Comparison of ENCODE assay signal across 10 mouse cellular contexts in the genomic region with DNA sequence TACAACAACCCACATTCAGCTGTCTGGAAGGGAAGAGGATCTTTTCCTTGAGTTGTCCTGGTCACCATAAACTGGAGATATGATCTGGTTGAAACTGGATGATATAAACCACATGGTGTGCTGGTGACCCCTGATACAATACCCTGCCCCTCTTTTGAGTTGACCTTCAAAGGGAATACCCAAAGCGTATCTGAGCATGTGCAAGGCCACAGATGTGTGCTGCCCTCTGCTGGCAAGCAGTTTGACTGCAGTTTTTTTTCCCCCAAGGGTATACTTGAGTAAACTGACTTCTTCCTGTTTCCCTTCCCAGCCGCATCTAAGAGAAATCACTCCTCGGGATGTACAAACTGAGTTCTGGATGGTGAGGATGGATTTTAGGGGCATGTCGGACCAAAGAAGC. TPM values are rescaled to one million over a fixed set of nuclear protein-coding genes. Genes with fewer than 3 reads are reported as not detected.
DNase-seq lines count a peak whose midpoint lies in the region; ATAC-seq lines count a peak whose summit lies in the region.
"Had no signal": no experiment of that assay in that cellular context is flagged by ENCODE, and none has a peak within 500 bp of the region (broad histone marks: within the 10 kb centered on the region; RNA-seq: fewer than 3 reads in every experiment).

No protein-coding gene starts in this region.

- H3K9ac ChIP-seq in hindbrain, embryonic 12.5 days = no peak overlapping the region
- H3K9ac ChIP-seq in intestine, embryonic 15.5 days = no peak overlapping the region
- H3K9ac ChIP-seq: neural tube, embryonic 13.5 days had no signal

- no peaks in the 10 kb centered on the region; the same call in 1 of the 2 replicates for H3K4me1 ChIP-seq in hindbrain, embryonic 10.5 days (replicated peaks)
- peaks cover 2% of the 10 kb centered on the region; the same call in 1 of the 2 replicates for H3K4me1 ChIP-seq in hindbrain, embryonic 12.5 days
- no peaks in the 10 kb centered on the region for H3K4me1 ChIP-seq in intestine, embryonic 15.5 days (replicated peaks)

- intact Hi-C loops in left cerebral cortex, postnatal 10 days (cut with DNase I) = loop anchor here (5.0 to 10.0 kb wide), 2 partner anchors 348 to 520 kb away; no protein-coding TSS in a partner anchor

- no peak overlapping the region for H3K27ac ChIP-seq in hindbrain, embryonic 10.5 days
- H3K27ac ChIP-seq in hindbrain, embryonic 12.5 days = no peak overlapping the region
- H3K27ac ChIP-seq in intestine, embryonic 15.5 days = no peak overlapping the region
- H3K27ac ChIP-seq: neural tube, embryonic 13.5 days had no signal

- H3K9me3 ChIP-seq in hindbrain, embryonic 10.5 days = no peaks in the 10 kb centered on the region
- H3K9me3 ChIP-seq in hindbrain, embryonic 12.5 days (replicated peaks) = no peaks in the 10 kb centered on the region
- H3K9me3 ChIP-seq in intestine, embryonic 15.5 days = no peaks in the 10 kb centered on the region
- H3K9me3 ChIP-seq: neural tube, embryonic 13.5 days had no signal

- no peak overlapping the region for H3K4me2 ChIP-seq in hindbrain, embryonic 12.5 days (replicated peaks)
- H3K4me2 ChIP-seq in intestine, embryonic 15.5 days (replicated peaks) = no peak overlapping the region
- H3K4me2 ChIP-seq: neural tube, embryonic 13.5 days had no signal

- peak; percentile 68 for DNase-seq in hindbrain, embryonic 10.5 days (ENCODE audit: low spot score)
- peak; percentile 70 for DNase-seq in R1 (ENCODE audit: low read depth, low spot score)
- peak; percentile 35 for DNase-seq in embryo, embryonic 11.5 days (ENCODE audit: low read depth, low spot score)
- DNase-seq in left cerebral cortex, postnatal 10 days (ENCODE audit: extremely low spot score in 1 of 2, low spot score in 2 of 2) = peak; percentile 10 to 43
- DNase-seq in ovary, postnatal 14 days (ENCODE audit: low spot score) = peak; percentile 34
- DNase-seq in thymus, postnatal 0 days (ENCODE audit: low spot score) = peak; percentile 54

- no peak for ATAC-seq in hindbrain, embryonic 12.5 days (ENCODE audit: low FRiP score)
- peak; percentile 39; the same call in 1 of the 2 replicates for ATAC-seq in intestine, embryonic 15.5 days

- 43% methylated on average over 4 of the region's 4 CpGs for WGBS in hindbrain, embryonic 10.5 days
- 47% methylated on average over 4 of the region's 4 CpGs for WGBS in hindbrain, embryonic 12.5 days
- WGBS in intestine, embryonic 15.5 days = 39% methylated on average over 4 of the region's 4 CpGs

- no peaks in the 10 kb centered on the region for H3K36me3 ChIP-seq in hindbrain, embryonic 10.5 days
- H3K36me3 ChIP-seq in hindbrain, embryonic 12.5 days = no peaks in the 10 kb centered on the region
- H3K36me3 ChIP-seq in intestine, embryonic 15.5 days = no peaks in the 10 kb centered on the region
- H3K36me3 ChIP-seq: neural tube, embryonic 13.5 days had no signal

- H3K27me3 ChIP-seq in hindbrain, embryonic 10.5 days (ENCODE audit: insufficient read depth, poor library complexity, severe bottlenecking) = peaks cover 20% of the 10 kb centered on the region
- H3K27me3 ChIP-seq in hindbrain, embryonic 12.5 days = peaks cover 7% of the 10 kb centered on the region; the same call in 1 of the 2 replicates
- no peaks in the 10 kb centered on the region for H3K27me3 ChIP-seq in intestine, embryonic 15.5 days (replicated peaks)
- H3K27me3 ChIP-seq: neural tube, embryonic 13.5 days had no signal

- H3K4me3 ChIP-seq in hindbrain, embryonic 10.5 days = no peak overlapping the region
- no peak overlapping the region for H3K4me3 ChIP-seq in hindbrain, embryonic 12.5 days
- H3K4me3 ChIP-seq in intestine, embryonic 15.5 days (replicated peaks) = no peak overlapping the region
- H3K4me3 ChIP-seq: erythroblast, embryonic 14.5 days; neural tube, embryonic 13.5 days had no signal

RNA-seq across cellular contexts. Expression of a gene that starts 59.1 kb away (rescaled TPM):
- 44.2 and 47.3 TPM in 2 replicates for polyA plus RNA-seq in hindbrain, embryonic 10.5 days (2016; fragmentation: Nextera tagmentation; extraction: Ambion mirVana)
- polyA plus RNA-seq in hindbrain, embryonic 12.5 days (2016; fragmentation: Nextera tagmentation; extraction: Ambion mirVana) = 45.7 and 47.9 TPM in 2 replicates
- 26.4 and 30.6 TPM in 2 replicates for polyA plus RNA-seq in intestine, embryonic 15.5 days (2015; fragmentation: Nextera tagmentation; extraction: Ambion mirVana)
- 10 to 100 TPM; 16.7 to 19.4 TPM for total RNA-seq in left cerebral cortex, postnatal 10 days (2021)
- polyA plus RNA-seq in thymus, postnatal 0 days (2015; fragmentation: Nextera tagmentation; extraction: Ambion mirVana) = 37.9 and 38.8 TPM in 2 replicates
